Mouse (Mus musculus) heart, postnatal 0 days (tissue): ENCODE measurements around the gene Dusp11.

Experiments used
- CTCF ChIP-seq: IDR thresholded peaks from 2 replicates; pipeline ENCODE4 v1.5.1; 2016; ENCODE audit warnings: antibody characterized with exemption, control low read depth, low read depth
- EP300 ChIP-seq: IDR thresholded peaks from 2 replicates; pipeline ENCODE4 v1.6.1; 2016; ENCODE audit warnings: antibody characterized with exemption, low read depth

DNA sequence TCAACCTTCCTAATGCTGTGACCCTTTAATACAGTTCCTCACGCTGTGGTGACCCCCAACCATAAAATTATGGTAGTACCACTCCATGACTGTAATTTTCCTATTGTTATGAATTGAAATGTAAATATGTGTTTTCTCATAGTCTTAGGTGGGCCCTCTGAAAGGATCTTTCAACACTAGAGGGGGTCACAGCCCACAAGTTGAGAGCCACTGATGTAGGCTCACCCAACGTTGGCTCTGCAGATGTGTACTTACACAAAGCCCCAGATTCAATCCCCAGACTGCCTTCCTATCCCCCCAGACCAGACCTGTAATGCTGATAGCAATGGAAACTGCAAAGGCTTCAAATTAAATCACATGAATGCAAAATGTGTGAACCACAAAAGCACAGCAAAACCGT lies 25.8 kb downstream of the Dusp11 start:
- TF ChIP-seq CTCF: no peak
- TF ChIP-seq EP300: no peak
